ENCODE assay signal across 9 mouse cellular contexts in genomic region chr8:12486331-12487061, GRCm38 (mm10).
DNase-seq lines count a peak whose midpoint lies in the region; ATAC-seq and TF ChIP-seq lines count a peak whose summit lies in the region.
"Had no signal": no experiment of that assay in that cellular context is flagged by ENCODE, and none has a peak within 500 bp of the region (broad histone marks: within the 10 kb centered on the region; RNA-seq: fewer than 3 reads in every experiment).

No protein-coding gene starts in this region.

- intact Hi-C loops in heart, postnatal 14 days (cut with DNase I): no loop called here

- H3K4me1 ChIP-seq in embryonic facial prominence, embryonic 10.5 days: peaks cover 33% of the 10 kb centered on the region
- no peaks in the 10 kb centered on the region for H3K4me1 ChIP-seq in midbrain, postnatal 0 days (ENCODE audit: insufficient read depth, low read length)
- H3K4me1 ChIP-seq: limb, embryonic 12.5 days had no signal

- peak overlapping the region; percentile 37 for H3K27ac ChIP-seq in embryonic facial prominence, embryonic 10.5 days (replicated peaks)
- H3K27ac ChIP-seq in midbrain, postnatal 0 days (ENCODE audit: low read depth, low read length): 0 out of 2 replicates have a peak overlapping the region, but pooled peaks have one; percentile 43
- H3K27ac ChIP-seq: limb, embryonic 12.5 days had no signal

- no peak overlapping the region for H3K9ac ChIP-seq in midbrain, postnatal 0 days (replicated peaks; ENCODE audit: low read length, poor library complexity, severe bottlenecking)
- H3K9ac ChIP-seq: limb, embryonic 12.5 days had no signal

- H3K27me3 ChIP-seq in embryonic facial prominence, embryonic 10.5 days (replicated peaks; ENCODE audit: low read depth, poor library complexity, severe bottlenecking): peaks cover 77% of the 10 kb centered on the region
- no peaks in the 10 kb centered on the region; the same call in 1 of the 2 replicates for H3K27me3 ChIP-seq in midbrain, postnatal 0 days (ENCODE audit: insufficient read depth, low read length)

- 69% methylated on average over 22 of the region's 22 CpGs for WGBS in embryonic facial prominence, embryonic 10.5 days
- WGBS in large intestine, adult 2 months: 22% methylated on average over 22 of the region's 22 CpGs
- WGBS in midbrain, postnatal 0 days: 46% methylated on average over 22 of the region's 22 CpGs

- H3K9me3 ChIP-seq in embryonic facial prominence, embryonic 10.5 days: no peaks in the 10 kb centered on the region
- no peaks in the 10 kb centered on the region for H3K9me3 ChIP-seq in midbrain, postnatal 0 days (ENCODE audit: low read length)
- H3K9me3 ChIP-seq: limb, embryonic 12.5 days had no signal

- H3K4me3 ChIP-seq in embryonic facial prominence, embryonic 10.5 days: no peak overlapping the region
- H3K4me3 ChIP-seq in midbrain, postnatal 0 days (ENCODE audit: low read depth, low read length): no peak overlapping the region
- H3K4me3 ChIP-seq: limb, embryonic 12.5 days had no signal

- no peak overlapping the region for H3K4me2 ChIP-seq in midbrain, postnatal 0 days (ENCODE audit: low read depth, low read length, poor library complexity, severe bottlenecking)
- H3K4me2 ChIP-seq: limb, embryonic 12.5 days had no signal

- no peak for TF ChIP-seq CTCF in midbrain, postnatal 0 days (IDR thresholded peaks at IDR 0.05)

- ATAC-seq in midbrain, postnatal 0 days (ENCODE audit: low FRiP score): peak; percentile 89

- no peaks in the 10 kb centered on the region for H3K36me3 ChIP-seq in embryonic facial prominence, embryonic 10.5 days (replicated peaks)
- H3K36me3 ChIP-seq in midbrain, postnatal 0 days (ENCODE audit: insufficient read depth, low read length): no peaks in the 10 kb centered on the region
- H3K36me3 ChIP-seq: limb, embryonic 12.5 days had no signal

- peak; percentile 4 for DNase-seq in gastrocnemius, adult 18-20 months (ENCODE audit: low spot score)
- no peak for DNase-seq in gastrocnemius, adult 8-10 months (ENCODE audit: low spot score in 2 of 2)
- no peak for DNase-seq in embryonic facial prominence, embryonic 10.5 days (ENCODE audit: low spot score)
- peak; percentile 33 to 35 for DNase-seq in heart, postnatal 14 days
- DNase-seq in large intestine, adult 2 months (ENCODE audit: low read depth, low spot score): peak; percentile 87
- peak; percentile 91 for DNase-seq in midbrain, postnatal 0 days (ENCODE audit: low spot score)
- DNase-seq in testis, postnatal 10 days (ENCODE audit: low spot score): peak; percentile 67
- no peak for DNase-seq in embryo, embryonic 9.5 days (ENCODE audit: extremely low spot score)

Comparison
In these comparisons a context has a peak if more than half of its experiments do, and no peak if none do; other contexts are left out.
1. DNase-seq: peak in gastrocnemius, adult 18-20 months (single experiment), heart, postnatal 14 days (2 of 2), large intestine, adult 2 months (single experiment), midbrain, postnatal 0 days (single experiment) and testis, postnatal 10 days (single experiment); none in gastrocnemius, adult 8-10 months (0 of 2), embryonic facial prominence, embryonic 10.5 days (single experiment) and embryo, embryonic 9.5 days (single experiment).